Mouse (Mus musculus) brain, embryonic 18.5 days (tissue): ENCODE data around the gene Clcn1.

Experiments used
- DNase-seq: peaks from one replicate; pipeline ENCODE4 v3.0.0-alpha.2; 2012; ENCODE audit warnings: low read depth, low spot score

Clcn1 gene

GRCm38 (mm10) chr6:42299362-42299761 lies 12.9 kb downstream of the Clcn1 start:
- no peak for DNase-seq

- DNase-seq: no peak
Measured at GRCm38 (mm10) chr6:42309816-42310378, 23.4 kb downstream of the Clcn1 start.

GRCm38 (mm10) chr6:42310427-42311053 lies 24.1 kb downstream of the Clcn1 start:
- no peak for DNase-seq

GRCm38 (mm10) chr6:42318293-42318692 lies 31.8 kb downstream of the Clcn1 start:
- no peak for DNase-seq

- no peak for DNase-seq
Measured at GRCm38 (mm10) chr6:42323371-42324066, 37.0 kb downstream of the Clcn1 start.

- no peak for DNase-seq
Measured at GRCm38 (mm10) chr6:42324067-42324481, 37.6 kb downstream of the Clcn1 start.

DNA sequence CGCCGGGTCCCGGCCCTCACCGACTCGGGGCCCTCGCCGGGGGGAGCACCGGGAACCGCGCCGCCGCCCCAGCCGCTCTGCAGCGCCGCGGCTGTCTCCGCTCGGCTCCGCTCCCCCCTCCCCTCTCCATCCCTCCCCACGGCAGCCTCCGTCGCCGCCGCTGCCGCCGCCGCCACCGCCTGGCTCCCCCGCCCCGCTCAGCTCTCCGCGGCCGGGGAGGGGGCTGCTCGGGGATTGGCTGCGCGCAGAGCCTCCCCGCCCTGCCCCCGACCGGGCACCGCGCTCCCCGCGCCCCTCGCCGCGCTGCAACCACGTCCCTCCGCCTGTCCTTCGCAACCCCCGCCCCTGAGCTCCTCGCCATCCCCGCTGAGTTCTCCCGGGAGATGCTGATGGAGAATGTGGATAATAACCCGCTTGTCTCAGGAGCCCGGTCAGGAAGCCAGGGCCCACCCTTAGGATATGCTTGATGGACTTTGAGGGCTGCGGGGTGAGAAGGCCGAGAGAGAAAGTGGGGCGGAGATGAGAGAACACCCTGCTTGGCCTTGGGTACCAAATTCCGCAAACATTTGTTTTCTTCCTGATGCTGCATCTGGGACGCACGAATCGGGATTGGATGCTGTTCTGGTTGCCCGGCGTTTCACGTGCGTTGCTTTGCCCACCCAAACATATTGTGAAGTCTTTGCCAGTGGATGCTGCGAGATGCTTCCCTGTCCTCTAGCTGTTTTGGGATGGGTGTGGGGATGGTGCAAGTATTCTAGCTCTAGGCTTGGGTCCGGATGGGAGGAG lies 38.2 kb downstream of the Clcn1 start, which contains the start of gene Fam131b:
Gene Fam131b (minus strand): TSS at position 162 of the 786 bp plus-strand sequence.
- DNase-seq: peak; percentile 60

DNA sequence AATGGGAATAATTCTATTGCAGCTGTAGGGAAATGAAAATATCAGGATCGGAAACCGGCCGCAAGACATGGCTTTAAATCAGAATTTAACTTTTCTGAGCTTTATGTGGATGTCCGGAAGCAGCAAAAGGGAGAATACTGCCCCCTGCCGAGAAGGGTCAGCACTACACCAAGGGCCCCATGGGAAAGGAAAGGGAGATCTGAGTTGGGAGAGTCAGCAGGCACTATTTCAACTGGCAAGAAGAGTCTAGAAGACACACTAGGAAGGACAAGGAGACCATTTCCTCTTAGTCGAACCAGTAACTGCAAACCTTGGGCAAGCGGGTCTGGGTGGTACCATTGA lies 38.8 kb downstream of the Clcn1 start:
- peak; percentile 30 for DNase-seq

GRCm38 (mm10) chr6:42326509-42326908 lies 40.0 kb downstream of the Clcn1 start:
- DNase-seq: no peak

GRCm38 (mm10) chr6:42328757-42329156 lies 42.3 kb downstream of the Clcn1 start:
- no peak for DNase-seq

DNA sequence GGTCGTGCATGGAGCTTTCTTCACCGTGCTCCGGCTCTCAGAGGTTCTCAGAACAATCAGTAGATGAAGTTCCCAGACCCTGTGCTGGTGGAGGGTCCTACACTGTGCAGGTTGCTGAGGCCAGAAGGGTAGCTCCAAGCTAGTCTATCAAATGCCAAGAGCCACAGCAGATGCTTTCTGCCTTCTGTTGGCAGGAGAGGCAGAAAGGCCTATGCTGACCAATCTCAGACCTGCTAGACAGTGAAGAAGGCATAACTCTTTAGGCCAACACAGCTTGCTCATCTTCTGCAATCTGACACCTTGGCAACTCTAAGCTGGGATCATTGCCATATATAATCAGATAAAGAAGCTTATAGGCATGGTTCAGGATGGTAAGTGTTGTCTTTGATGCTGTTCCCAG lies 43.7 kb downstream of the Clcn1 start:
- no peak for DNase-seq

- DNase-seq: no peak
Measured at GRCm38 (mm10) chr6:42330946-42331345, 44.5 kb downstream of the Clcn1 start.

DNA sequence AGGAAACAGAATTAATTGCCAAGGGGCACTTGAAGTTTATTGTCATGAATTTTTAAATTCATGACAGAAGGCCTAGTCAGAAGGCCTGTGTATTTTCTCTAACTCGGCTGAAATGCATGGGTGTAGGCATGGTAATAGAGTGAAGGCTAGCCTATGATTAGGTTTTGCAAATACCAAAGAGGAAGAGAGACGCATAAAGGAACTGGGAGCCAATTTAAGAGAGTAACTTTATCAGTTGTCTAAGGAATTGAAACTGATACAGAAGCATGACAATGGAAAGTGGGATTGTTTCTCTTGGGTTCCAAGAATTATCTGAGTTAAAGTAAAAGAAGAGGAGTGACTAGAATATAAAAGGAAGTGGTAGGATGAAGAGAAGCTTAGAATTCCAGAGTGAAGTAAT lies 52.7 kb downstream of the Clcn1 start:
- DNase-seq: no peak

DNA sequence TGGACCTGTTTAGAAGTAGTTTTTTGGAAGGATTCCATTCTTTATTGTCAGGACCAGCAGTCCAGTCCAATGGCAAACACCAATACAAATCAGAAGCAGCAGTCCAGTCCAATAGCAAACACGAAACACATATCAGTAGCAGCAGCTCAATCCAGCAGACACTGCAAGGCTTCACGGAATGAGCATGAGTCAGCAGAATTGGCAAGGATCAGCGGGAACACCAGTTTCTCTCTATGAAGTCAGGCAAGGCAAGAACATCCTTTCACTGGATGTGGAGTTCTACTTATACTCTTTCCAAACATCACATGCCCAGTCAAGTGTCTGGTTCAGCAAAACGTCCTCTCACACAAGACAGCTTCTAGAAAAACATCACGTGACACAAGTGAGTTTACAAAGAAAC lies 53.5 kb downstream of the Clcn1 start:
- DNase-seq: no peak

GRCm38 (mm10) chr6:42342171-42342570 lies 55.7 kb downstream of the Clcn1 start:
- DNase-seq: no peak

DNA sequence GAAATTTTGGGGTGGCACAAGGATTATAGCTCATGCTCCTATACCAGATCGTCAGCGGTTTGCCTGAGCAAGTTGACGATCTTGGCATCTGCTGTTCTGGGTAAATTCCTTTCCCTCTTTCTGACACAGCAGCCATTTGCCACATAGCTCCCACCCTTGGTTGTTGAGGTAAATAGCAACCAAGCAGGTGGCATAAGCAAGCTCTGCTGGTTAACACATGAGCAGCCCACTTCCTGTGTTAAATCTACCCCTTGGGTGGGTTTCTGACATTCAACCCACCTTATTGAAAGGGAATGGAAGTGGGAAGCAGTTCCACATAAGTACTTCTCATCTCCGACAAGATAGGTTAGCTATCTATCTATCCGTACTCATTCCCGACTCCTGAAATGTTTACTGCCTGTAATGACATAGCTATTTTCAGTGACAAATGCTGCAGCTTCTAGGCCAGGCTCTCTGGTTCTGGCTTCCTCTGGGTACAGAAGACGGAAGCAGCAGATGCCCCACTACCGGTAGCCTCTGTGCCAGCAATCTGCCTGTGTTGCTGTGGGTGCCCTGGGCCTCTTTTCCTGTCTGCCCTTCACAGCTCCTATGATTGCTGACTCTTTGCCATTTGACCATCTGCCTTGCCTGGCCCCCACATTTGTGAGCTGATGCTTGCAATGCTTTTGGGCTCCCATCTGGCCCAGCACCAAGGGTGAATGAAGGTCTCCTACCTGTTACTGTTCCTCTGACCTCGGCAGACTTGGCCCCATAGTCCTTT lies 57.1 kb downstream of the Clcn1 start:
- no peak for DNase-seq

DNA sequence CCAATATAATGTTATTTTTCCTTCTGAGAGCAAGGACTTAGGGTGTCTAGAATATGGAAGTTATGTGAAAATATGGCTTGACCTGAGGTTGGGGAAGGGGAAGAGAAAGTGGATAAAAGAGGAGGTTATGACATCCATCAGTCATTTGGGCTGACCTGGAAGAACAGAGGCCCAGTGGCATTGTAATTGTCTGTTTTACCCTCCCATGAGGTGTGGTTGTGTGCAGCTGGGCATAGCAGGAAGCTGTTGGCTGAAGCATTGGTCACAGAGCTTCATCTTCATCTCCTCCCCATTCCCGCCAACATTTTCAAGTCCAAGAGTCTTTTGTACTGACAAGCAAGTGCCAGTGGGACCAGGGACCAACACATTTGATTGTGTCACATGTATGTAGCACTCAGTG lies 57.8 kb downstream of the Clcn1 start:
- no peak for DNase-seq

- DNase-seq: no peak
Measured at GRCm38 (mm10) chr6:42348281-42349005, 62.0 kb downstream of the Clcn1 start.

DNA sequence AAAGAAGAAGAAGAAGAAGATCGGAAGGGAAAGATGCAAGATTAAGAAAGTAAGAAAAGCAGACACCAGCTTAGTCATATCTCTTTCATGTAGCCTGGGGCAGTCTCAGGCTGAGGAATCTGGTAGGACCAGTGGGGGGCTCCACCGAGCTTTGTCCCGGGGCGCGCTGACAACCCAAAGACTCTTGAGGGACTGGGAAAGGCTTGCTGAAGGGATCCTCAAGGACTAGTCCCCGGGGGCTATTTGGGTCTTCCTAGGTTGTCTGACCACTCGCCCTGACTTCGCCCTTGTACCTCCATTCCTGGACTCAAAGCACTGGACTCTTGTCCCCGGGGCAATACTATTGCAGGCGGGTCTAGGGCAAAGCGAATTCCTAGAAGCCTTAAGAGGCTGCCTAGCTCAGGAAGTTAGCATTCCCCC lies 62.5 kb downstream of the Clcn1 start:
- no peak for DNase-seq

- peak; percentile 66 for DNase-seq
Measured at GRCm38 (mm10) chr6:42349426-42350020, 63.0 kb downstream of the Clcn1 start, which contains the start of gene Zyx. Gene Zyx (plus strand): TSS chr6:42349630.
